Mouse (Mus musculus): ENCODE measurements around the gene Ceacam10. TPM values are rescaled to one million over a fixed set of nuclear protein-coding genes. Genes with fewer than 3 reads are reported as not detected.
A peak's percentile ranks its signal among the peaks of the same experiment; 100 is the strongest.
"Not testable (repeated sequence)": the region's sequence is repeated elsewhere in the genome, so short reads cannot be mapped to it uniquely, and the experiment has no call there.

Gene Ceacam10
- not detected for total RNA-seq (2021)
- long read RNA-seq, experiment 1: 0 reads
- long read RNA-seq, experiment 2: 0 reads

GRCm38 (mm10) chr7:24776918-24777317, at the start of gene Ceacam10:
TSS of gene Ceacam10 (plus strand) at chr7:24777206.
- DNase-seq (ENCODE audit: low spot score): not testable (repeated sequence)

- DNase-seq (ENCODE audit: low spot score): no peak
Observed at GRCm38 (mm10) chr7:24735970-24736670, 40.9 kb upstream of the Ceacam10 start.

- DNase-seq (ENCODE audit: low spot score): no peak
Observed at GRCm38 (mm10) chr7:24750695-24751094, 26.3 kb upstream of the Ceacam10 start.

GRCm38 (mm10) chr7:24751610-24752009, 25.4 kb upstream of the Ceacam10 start:
- no peak for DNase-seq (ENCODE audit: low spot score)

- no peak for DNase-seq (ENCODE audit: low spot score)
Observed at GRCm38 (mm10) chr7:24753476-24753875, 23.5 kb upstream of the Ceacam10 start.

GRCm38 (mm10) chr7:24758520-24758919, 18.5 kb upstream of the Ceacam10 start:
- no peak for DNase-seq (ENCODE audit: low spot score)

- no peak for DNase-seq (ENCODE audit: low spot score)
Observed at GRCm38 (mm10) chr7:24760211-24760610, 16.8 kb upstream of the Ceacam10 start, which contains the start of gene Cd177. TSS of gene Cd177 (minus strand) at chr7:24760311.

GRCm38 (mm10) chr7:24761161-24761560, 15.8 kb upstream of the Ceacam10 start:
- no peak for DNase-seq (ENCODE audit: low spot score)

- DNase-seq (ENCODE audit: low spot score): no peak
Observed at GRCm38 (mm10) chr7:24762574-24762973, 14.4 kb upstream of the Ceacam10 start.

- no peak for DNase-seq (ENCODE audit: low spot score)
Observed at GRCm38 (mm10) chr7:24771361-24771760, 5.6 kb upstream of the Ceacam10 start.

GRCm38 (mm10) chr7:24773942-24774535, 3.0 kb upstream of the Ceacam10 start:
- DNase-seq (ENCODE audit: low spot score): no peak

- no peak for DNase-seq (ENCODE audit: low spot score)
Observed at GRCm38 (mm10) chr7:24776145-24776544, 861 bp upstream of the Ceacam10 start.

- no peak for DNase-seq (ENCODE audit: low spot score)
Observed at GRCm38 (mm10) chr7:24797918-24798317, 20.9 kb downstream of the Ceacam10 start.

- DNase-seq (ENCODE audit: low spot score): no peak
Observed at GRCm38 (mm10) chr7:24802149-24802767, 25.3 kb downstream of the Ceacam10 start.

GRCm38 (mm10) chr7:24804826-24805225, 27.8 kb downstream of the Ceacam10 start:
- DNase-seq (ENCODE audit: low spot score): peak; percentile 5

- DNase-seq (ENCODE audit: low spot score): no peak
Observed at GRCm38 (mm10) chr7:24809041-24809440, 32.0 kb downstream of the Ceacam10 start.

GRCm38 (mm10) chr7:24817502-24817901, 40.5 kb downstream of the Ceacam10 start:
- peak; percentile 35 for DNase-seq (ENCODE audit: low spot score)

GRCm38 (mm10) chr7:24824452-24824851, 47.4 kb downstream of the Ceacam10 start:
- no peak for DNase-seq (ENCODE audit: low spot score)

- no peak for DNase-seq (ENCODE audit: low spot score)
Observed at GRCm38 (mm10) chr7:24827181-24827580, 50.2 kb downstream of the Ceacam10 start.
